In the genomic region with DNA sequence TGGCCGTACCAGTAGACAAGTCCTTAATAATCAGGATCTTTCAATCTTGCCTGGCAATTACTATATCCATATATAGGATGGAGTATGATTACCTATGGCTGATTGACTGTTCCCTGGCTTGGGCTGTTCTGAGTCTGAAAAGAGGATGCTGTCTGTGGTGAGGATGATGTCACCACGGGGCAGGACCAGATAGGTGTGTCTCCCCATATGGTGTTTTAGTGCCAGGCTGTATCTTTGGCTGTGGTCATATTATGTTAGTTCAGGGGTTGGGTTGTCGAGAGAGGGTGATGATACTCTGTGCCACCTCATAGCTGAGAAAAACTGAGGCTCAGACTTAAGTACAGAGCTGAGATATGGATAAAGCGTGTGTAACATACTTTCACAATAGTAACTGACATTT, we compare ENCODE assay signal across 32 mouse cellular contexts. TPM values are rescaled to one million over a fixed set of nuclear protein-coding genes. Genes with fewer than 3 reads are reported as not detected.
A peak's percentile ranks its signal among the peaks of the same experiment; 100 is the strongest.
DNase-seq lines count a peak whose midpoint lies in the region; ATAC-seq and TF ChIP-seq lines count a peak whose summit lies in the region.
"Had no signal": no experiment of that assay in that cellular context is flagged by ENCODE, and none has a peak within 500 bp of the region (broad histone marks: within the 10 kb centered on the region; RNA-seq: fewer than 3 reads in every experiment).

No protein-coding gene starts in this region.

- no peak overlapping the region for H3K4me3 ChIP-seq in intestine, postnatal 0 days (ENCODE audit: low read depth, low read length)
- H3K4me3 ChIP-seq in intestine, embryonic 16.5 days (ENCODE audit: low read length), result no peak overlapping the region
- H3K4me3 ChIP-seq in stomach, postnatal 0 days (ENCODE audit: low read depth, low read length), result no peak overlapping the region
- no peak overlapping the region for H3K4me3 ChIP-seq in layer of hippocampus, adult 2 months
- H3K4me3 ChIP-seq: embryonic facial prominence, embryonic 12.5 days; embryonic facial prominence, embryonic 15.5 days; gastrocnemius, adult 2 months; hindbrain, embryonic 12.5 days had no signal

- H3K4me2 ChIP-seq in intestine, postnatal 0 days (replicated peaks; ENCODE audit: low read depth), result no peak overlapping the region
- H3K4me2 ChIP-seq in intestine, embryonic 16.5 days (ENCODE audit: low read depth, low read length), result no peak overlapping the region
- no peak overlapping the region for H3K4me2 ChIP-seq in stomach, postnatal 0 days (replicated peaks; ENCODE audit: low read depth)
- H3K4me2 ChIP-seq: embryonic facial prominence, embryonic 12.5 days; embryonic facial prominence, embryonic 15.5 days; heart, embryonic 11.5 days; hindbrain, embryonic 12.5 days had no signal

- H3K9me3 ChIP-seq in intestine, postnatal 0 days (ENCODE audit: control insufficient read depth), result no peaks in the 10 kb centered on the region
- no peaks in the 10 kb centered on the region for H3K9me3 ChIP-seq in intestine, embryonic 16.5 days (ENCODE audit: control insufficient read depth, low read length)
- H3K9me3 ChIP-seq in stomach, postnatal 0 days (ENCODE audit: control insufficient read depth, low read length), result no peaks in the 10 kb centered on the region
- H3K9me3 ChIP-seq: embryonic facial prominence, embryonic 12.5 days; embryonic facial prominence, embryonic 15.5 days; hindbrain, embryonic 12.5 days had no signal

- no peaks in the 10 kb centered on the region for H3K4me1 ChIP-seq in intestine, postnatal 0 days (replicated peaks; ENCODE audit: control insufficient read depth, insufficient read depth, low read length)
- H3K4me1 ChIP-seq in intestine, embryonic 16.5 days (ENCODE audit: control insufficient read depth, insufficient read depth, low read length), result no peaks in the 10 kb centered on the region
- H3K4me1 ChIP-seq in stomach, postnatal 0 days (replicated peaks; ENCODE audit: control insufficient read depth, insufficient read depth), result no peaks in the 10 kb centered on the region

- no peak overlapping the region for H3K27ac ChIP-seq in intestine, postnatal 0 days (ENCODE audit: low read depth, low read length)
- H3K27ac ChIP-seq in intestine, embryonic 16.5 days (ENCODE audit: low read length), result no peak overlapping the region
- no peak overlapping the region for H3K27ac ChIP-seq in stomach, postnatal 0 days (replicated peaks)
- H3K27ac ChIP-seq in layer of hippocampus, adult 2 months, result no peak overlapping the region
- H3K27ac ChIP-seq: embryonic facial prominence, embryonic 12.5 days; embryonic facial prominence, embryonic 15.5 days; gastrocnemius, adult 2 months; hindbrain, embryonic 12.5 days had no signal

- WGBS in intestine, postnatal 0 days, result 77% methylated on average over 4 of the region's 4 CpGs
- WGBS in intestine, embryonic 16.5 days, result 84% methylated on average over 4 of the region's 4 CpGs
- WGBS in stomach, postnatal 0 days, result 80% methylated on average over 4 of the region's 4 CpGs

- no peak for TF ChIP-seq EP300 in stomach, postnatal 0 days (optimal IDR thresholded peaks at IDR 0.05)

- ATAC-seq in intestine, postnatal 0 days, result peak; percentile 36
- no peak for ATAC-seq in intestine, embryonic 16.5 days
- peak; percentile 37; the same call in 1 of the 2 replicates for ATAC-seq in granulocyte monocyte progenitor cell, adult 5-6 weeks (replicated peaks; ENCODE audit: poor library complexity, severe bottlenecking)
- 0 out of 2 replicates have a peak, but pooled peaks have one; percentile 34 for ATAC-seq in megakaryocyte progenitor cell, adult 5-6 weeks (replicated peaks; ENCODE audit: poor library complexity)
- ATAC-seq in stomach, postnatal 0 days (ENCODE audit: low FRiP score, low TSS enrichment), result peak; percentile 63
- ATAC-seq: forebrain, embryonic 14.5 days; forebrain, postnatal 0 days; hindbrain, embryonic 16.5 days; inflammation-experienced regulatory T-cells, adult 6 months had no signal

- no peaks in the 10 kb centered on the region for H3K27me3 ChIP-seq in intestine, postnatal 0 days (replicated peaks; ENCODE audit: control insufficient read depth, insufficient read depth, low read length)
- no peaks in the 10 kb centered on the region for H3K27me3 ChIP-seq in intestine, embryonic 16.5 days (replicated peaks; ENCODE audit: control insufficient read depth, insufficient read depth, low read length)
- no peaks in the 10 kb centered on the region for H3K27me3 ChIP-seq in stomach, postnatal 0 days (ENCODE audit: control insufficient read depth, insufficient read depth, low read length)
- H3K27me3 ChIP-seq: embryonic facial prominence, embryonic 12.5 days; embryonic facial prominence, embryonic 15.5 days; hindbrain, embryonic 12.5 days had no signal

- DNase-seq in stomach, postnatal 0 days (ENCODE audit: low spot score), result no peak
- no peak for DNase-seq in layer of hippocampus, adult 2 months (ENCODE audit: low spot score in 2 of 2)
- DNase-seq in thymus, adult 18-20 months, result no peak
- DNase-seq in spleen, adult 18-20 months, result no peak
- DNase-seq: adrenal gland, postnatal 10 days; adrenal gland, postnatal 36 days; forebrain, postnatal 0 days; gastrocnemius, adult 2 months; gastrocnemius, postnatal 25 days; heart, adult 11 months had no signal

- no peak overlapping the region for H3K9ac ChIP-seq in intestine, postnatal 0 days (ENCODE audit: low read depth, low read length)
- H3K9ac ChIP-seq in intestine, embryonic 16.5 days (ENCODE audit: low read depth, low read length), result no peak overlapping the region
- H3K9ac ChIP-seq in stomach, postnatal 0 days (ENCODE audit: low read length), result no peak overlapping the region
- H3K9ac ChIP-seq: embryonic facial prominence, embryonic 12.5 days; embryonic facial prominence, embryonic 15.5 days; forebrain, postnatal 0 days; hindbrain, embryonic 12.5 days had no signal

- H3K36me3 ChIP-seq in intestine, postnatal 0 days (ENCODE audit: control insufficient read depth, insufficient read depth), result no peaks in the 10 kb centered on the region
- no peaks in the 10 kb centered on the region for H3K36me3 ChIP-seq in intestine, embryonic 16.5 days (ENCODE audit: control insufficient read depth, insufficient read depth, low read length)
- H3K36me3 ChIP-seq in stomach, postnatal 0 days (ENCODE audit: control insufficient read depth, insufficient read depth, low read length), result no peaks in the 10 kb centered on the region
- H3K36me3 ChIP-seq: embryonic facial prominence, embryonic 12.5 days; embryonic facial prominence, embryonic 15.5 days; hindbrain, embryonic 12.5 days had no signal

- no peak for TF ChIP-seq CTCF in intestine, postnatal 0 days (IDR thresholded peaks at IDR 0.05; ENCODE audit: low read depth)
- no peak for TF ChIP-seq CTCF in stomach, postnatal 0 days (IDR thresholded peaks at IDR 0.05; ENCODE audit: low read depth)
- no peak for TF ChIP-seq CTCF in layer of hippocampus, adult 2 months (conservative IDR thresholded peaks at IDR 0.05)

RNA-seq across cellular contexts. Expression of gene Gm49337, which starts 11.9 kb away (rescaled TPM):
- polyA plus RNA-seq in intestine, postnatal 0 days (2015; fragmentation: Nextera tagmentation; extraction: Ambion mirVana), result not detected in 2 replicates
- polyA plus RNA-seq in intestine, embryonic 16.5 days (2015; fragmentation: Nextera tagmentation; extraction: Ambion mirVana), result not detected in 2 replicates
- not detected in 2 replicates for total RNA-seq in granulocyte monocyte progenitor cell, adult 5-6 weeks (2014; fragmentation: Nextera tagmentation)
- 0.26 TPM in 2 replicates for total RNA-seq in granulocyte monocyte progenitor cell, adult 5-6 weeks (2017)
- 0.12 TPM in 1 of 2 replicates, not detected in the other for total RNA-seq in megakaryocyte progenitor cell, adult 5-6 weeks (2015)
- not detected in 2 replicates for total RNA-seq in megakaryocyte progenitor cell, adult 5-6 weeks (2017)
- polyA plus RNA-seq in stomach, postnatal 0 days (2015; fragmentation: Nextera tagmentation; extraction: Ambion mirVana), result not detected in 2 replicates
- total RNA-seq in layer of hippocampus, adult 2 months (2021), result 1 to 10 TPM in 1 of 2 experiments, not detected in 1; 3.2 TPM
- total RNA-seq: adrenal gland, adult 18-20 months; adrenal gland, postnatal 10 days; adrenal gland, postnatal 36 days; forebrain, postnatal 0 days; heart, adult 8-10 months; hematopoietic stem cell, adult 5-6 weeks had no signal
- polyA plus RNA-seq: C2C12; embryonic facial prominence, embryonic 12.5 days; embryonic facial prominence, embryonic 15.5 days; forebrain, embryonic 11.5 days; forebrain, embryonic 14.5 days; forebrain, postnatal 0 days; heart, embryonic 11.5 days; heart, embryonic 14.5 days; heart, postnatal 0 days; hindbrain, embryonic 12.5 days; hindbrain, embryonic 16.5 days; inflammation-experienced regulatory T-cells, adult 6 months had no signal

RNA-seq across cellular contexts. Expression of gene 1700042G07Rik, which starts 11.9 kb away (rescaled TPM):
- polyA plus RNA-seq in intestine, postnatal 0 days (2015; fragmentation: Nextera tagmentation; extraction: Ambion mirVana), result not detected in 2 replicates
- polyA plus RNA-seq in intestine, embryonic 16.5 days (2015; fragmentation: Nextera tagmentation; extraction: Ambion mirVana), result not detected in 2 replicates
- total RNA-seq in granulocyte monocyte progenitor cell, adult 5-6 weeks (2014; fragmentation: Nextera tagmentation), result not detected in 2 replicates
- total RNA-seq in granulocyte monocyte progenitor cell, adult 5-6 weeks (2017), result not detected in 2 replicates
- total RNA-seq in megakaryocyte progenitor cell, adult 5-6 weeks (2015), result not detected in 2 replicates
- not detected in 2 replicates for total RNA-seq in megakaryocyte progenitor cell, adult 5-6 weeks (2017)
- polyA plus RNA-seq in stomach, postnatal 0 days (2015; fragmentation: Nextera tagmentation; extraction: Ambion mirVana), result not detected in 2 replicates
- total RNA-seq in layer of hippocampus, adult 2 months (2021), result not detected
- total RNA-seq: adrenal gland, adult 18-20 months; adrenal gland, postnatal 10 days; adrenal gland, postnatal 36 days; common myeloid progenitor, adult 5-6 weeks; ES-E14; forebrain, postnatal 0 days; gastrocnemius, adult 2 months; gastrocnemius, postnatal 25 days; heart, adult 8-10 months; heart, postnatal 25 days; hematopoietic stem cell, adult 5-6 weeks had no signal
- polyA plus RNA-seq: C2C12; embryonic facial prominence, embryonic 12.5 days; embryonic facial prominence, embryonic 15.5 days; forebrain, embryonic 11.5 days; forebrain, embryonic 14.5 days; forebrain, postnatal 0 days; frontal cortex, adult 2 months; heart, embryonic 11.5 days; heart, embryonic 14.5 days; heart, postnatal 0 days; hindbrain, embryonic 12.5 days; hindbrain, embryonic 16.5 days; inflammation-experienced regulatory T-cells, adult 6 months had no signal

RNA-seq across cellular contexts. Expression of gene Tspan1, which starts 17.7 kb away (rescaled TPM):
- polyA plus RNA-seq in intestine, postnatal 0 days (2015; fragmentation: Nextera tagmentation; extraction: Ambion mirVana), result 40.1 and 63.8 TPM in 2 replicates
- polyA plus RNA-seq in intestine, embryonic 16.5 days (2015; fragmentation: Nextera tagmentation; extraction: Ambion mirVana), result 48.9 and 52.5 TPM in 2 replicates
- total RNA-seq in granulocyte monocyte progenitor cell, adult 5-6 weeks (2014; fragmentation: Nextera tagmentation), result not detected in 2 replicates
- not detected in 2 replicates for total RNA-seq in granulocyte monocyte progenitor cell, adult 5-6 weeks (2017)
- total RNA-seq in megakaryocyte progenitor cell, adult 5-6 weeks (2015), result not detected in 2 replicates
- 0.07 TPM in 1 of 2 replicates, not detected in the other for total RNA-seq in megakaryocyte progenitor cell, adult 5-6 weeks (2017)
- polyA plus RNA-seq in stomach, postnatal 0 days (2015; fragmentation: Nextera tagmentation; extraction: Ambion mirVana), result 319 and 330 TPM in 2 replicates
- under 1 TPM in 1 of 2 experiments, not detected in 1; 0.33 TPM for total RNA-seq in layer of hippocampus, adult 2 months (2021)
- total RNA-seq: adrenal gland, adult 18-20 months; adrenal gland, postnatal 10 days; adrenal gland, postnatal 36 days; common myeloid progenitor, adult 5-6 weeks; gastrocnemius, postnatal 25 days; heart, postnatal 25 days; hematopoietic stem cell, adult 5-6 weeks had no signal
- polyA plus RNA-seq: forebrain, embryonic 14.5 days; heart, embryonic 11.5 days; heart, postnatal 0 days; inflammation-experienced regulatory T-cells, adult 6 months had no signal

RNA-seq across cellular contexts. Expression of gene Lurap1, which starts 33.9 kb away (rescaled TPM):
- 0.56 and 0.68 TPM in 2 replicates for polyA plus RNA-seq in intestine, postnatal 0 days (2015; fragmentation: Nextera tagmentation; extraction: Ambion mirVana)
- polyA plus RNA-seq in intestine, embryonic 16.5 days (2015; fragmentation: Nextera tagmentation; extraction: Ambion mirVana), result 1.1 and 1.4 TPM in 2 replicates
- not detected in 2 replicates for total RNA-seq in granulocyte monocyte progenitor cell, adult 5-6 weeks (2014; fragmentation: Nextera tagmentation)
- not detected in 2 replicates for total RNA-seq in granulocyte monocyte progenitor cell, adult 5-6 weeks (2017)
- total RNA-seq in megakaryocyte progenitor cell, adult 5-6 weeks (2015), result not detected in 2 replicates
- 0.10 TPM in 1 of 2 replicates, not detected in the other for total RNA-seq in megakaryocyte progenitor cell, adult 5-6 weeks (2017)
- 1.2 and 1.6 TPM in 2 replicates for polyA plus RNA-seq in stomach, postnatal 0 days (2015; fragmentation: Nextera tagmentation; extraction: Ambion mirVana)
- 10 to 100 TPM; 23.4 to 25.8 TPM for total RNA-seq in layer of hippocampus, adult 2 months (2021)

RNA-seq across cellular contexts. Expression of gene Pik3r3, which starts 36.3 kb away (rescaled TPM):
- polyA plus RNA-seq in intestine, postnatal 0 days (2015; fragmentation: Nextera tagmentation; extraction: Ambion mirVana), result 2.9 and 3.5 TPM in 2 replicates
- 4.4 and 4.8 TPM in 2 replicates for polyA plus RNA-seq in intestine, embryonic 16.5 days (2015; fragmentation: Nextera tagmentation; extraction: Ambion mirVana)
- 0.39 TPM in 1 of 2 replicates, not detected in the other for total RNA-seq in granulocyte monocyte progenitor cell, adult 5-6 weeks (2014; fragmentation: Nextera tagmentation)
- total RNA-seq in granulocyte monocyte progenitor cell, adult 5-6 weeks (2017), result 0.30 TPM in 1 of 2 replicates, not detected in the other
- total RNA-seq in megakaryocyte progenitor cell, adult 5-6 weeks (2015), result 0.07 TPM in 2 replicates
- total RNA-seq in megakaryocyte progenitor cell, adult 5-6 weeks (2017), result 0.29 and 1.1 TPM in 2 replicates
- 6.4 and 6.8 TPM in 2 replicates for polyA plus RNA-seq in stomach, postnatal 0 days (2015; fragmentation: Nextera tagmentation; extraction: Ambion mirVana)
- 10 to 100 TPM; 31.3 to 33.8 TPM for total RNA-seq in layer of hippocampus, adult 2 months (2021)
